Mouse (Mus musculus) liver, embryonic 15.5 days (tissue): ENCODE data around the gene Gadd45gip1. TPM values are rescaled to one million over a fixed set of nuclear protein-coding genes. Genes with fewer than 3 reads are reported as not detected.

Source experiments
- ATAC-seq: fragments of 200-750 bp; cut with Nextera tagmentation; 2 replicates; pipeline ENCODE4 v1.8.0; 2017; ENCODE audit warnings: moderate number of reproducible peaks, mild to moderate bottlenecking, moderate library complexity; ENCODE audit not compliant: insufficient read depth
- H3K27ac ChIP-seq: fragments of 300-500 bp; sonication (generic); replicated peaks from 2 replicates; pipeline ENCODE4 v1.5.1; 2015; ENCODE audit warnings: mild to moderate bottlenecking, inconsistent platforms
- H3K27me3 ChIP-seq: fragments of 300-500 bp; sonication (generic); 2 replicates; pipeline ENCODE4 v1.6.1; 2015; ENCODE audit warnings: mild to moderate bottlenecking, inconsistent platforms
- H3K36me3 ChIP-seq: fragments of 300-500 bp; sonication (generic); replicated peaks from 2 replicates; pipeline ENCODE4 v1.6.1; 2015; ENCODE audit warnings: moderate library complexity, mild to moderate bottlenecking, inconsistent platforms
- H3K4me1 ChIP-seq: fragments of 300-500 bp; sonication (generic); replicated peaks from 2 replicates; pipeline ENCODE4 v1.6.1; 2015; ENCODE audit warnings: inconsistent platforms
- H3K4me2 ChIP-seq: fragments of 300-500 bp; sonication (generic); 2 replicates; pipeline ENCODE4 v1.6.1; 2015; ENCODE audit warnings: moderate library complexity, mild to moderate bottlenecking, inconsistent platforms
- H3K4me3 ChIP-seq: fragments of 300-500 bp; sonication (generic); replicated peaks from 2 replicates; pipeline ENCODE4 v1.5.1; 2015; ENCODE audit warnings: mild to moderate bottlenecking, inconsistent platforms
- H3K9ac ChIP-seq: fragments of 300-500 bp; sonication (generic); 2 replicates; pipeline ENCODE4 v1.6.1; 2015; ENCODE audit warnings: moderate library complexity, mild to moderate bottlenecking, inconsistent platforms
- H3K9me3 ChIP-seq: fragments of 300-500 bp; sonication (generic); replicated peaks from 2 replicates; pipeline ENCODE4 v1.6.1; 2016; ENCODE audit warnings: inconsistent platforms
- WGBS: fragments of 180-500 bp; shearing (Covaris S2); methylation state at CpG from one replicate; pipeline ENCODE4 v1.1.7; 2015; ENCODE audit warnings: mixed read lengths; ENCODE audit not compliant: insufficient replicate concordance; 5-methylcytosine and 5-hydroxymethylcytosine counted together
- polyA plus RNA-seq: library from polyadenylated mRNA; unstranded; fragments of >200 nt; fragmentation: Nextera tagmentation; extraction: Ambion mirVana; gene quantifications from 2 replicates; pipeline ENCODE4 v1.2.1, GENCODE M21; 2015

The Gadd45gip1 gene
- polyA plus RNA-seq, 1 experiment from 2014 or later, result 44.9 TPM

GRCm38 (mm10) chr8:84787523-84788302, 43.6 kb upstream of the Gadd45gip1 start:
- Histone ChIP-seq H3K4me3 (no peak overlapping the region), H3K27ac (no peak overlapping the region), H3K4me2 (no peak overlapping the region), H3K4me1 (peaks cover 23% of the 10 kb centered on the region), H3K9ac (no peak overlapping the region), H3K9me3 (no peaks in the 10 kb centered on the region), H3K27me3 (peaks cover 83% of the 10 kb centered on the region), H3K36me3 (no peaks in the 10 kb centered on the region)
- no peak for ATAC-seq
- WGBS, result 37% methylated on average over 14 of the region's 14 CpGs

- H3K4me2 ChIP-seq, result no peak overlapping the region
- peaks cover 79% of the 10 kb centered on the region for H3K27me3 ChIP-seq
- WGBS, result 43% methylated on average over 11 of the region's 11 CpGs
- H3K4me3 ChIP-seq, result no peak overlapping the region
- no peak overlapping the region for H3K9ac ChIP-seq
- H3K36me3 ChIP-seq, result no peaks in the 10 kb centered on the region
- ATAC-seq, result no peak
- H3K9me3 ChIP-seq, result no peaks in the 10 kb centered on the region
- H3K27ac ChIP-seq, result no peak overlapping the region
- peaks cover 26% of the 10 kb centered on the region for H3K4me1 ChIP-seq
Observed at GRCm38 (mm10) chr8:84788896-84789295, 42.4 kb upstream of the Gadd45gip1 start.

GRCm38 (mm10) chr8:84789345-84789744, 42.0 kb upstream of the Gadd45gip1 start:
- no peak overlapping the region for H3K4me2 ChIP-seq
- 47% methylated on average over 5 of the region's 5 CpGs for WGBS
- no peak overlapping the region for H3K27ac ChIP-seq
- ATAC-seq, result no peak
- H3K4me3 ChIP-seq, result no peak overlapping the region
- no peaks in the 10 kb centered on the region for H3K36me3 ChIP-seq
- H3K4me1 ChIP-seq, result peaks cover 25% of the 10 kb centered on the region
- no peaks in the 10 kb centered on the region for H3K9me3 ChIP-seq
- H3K27me3 ChIP-seq, result peaks cover 76% of the 10 kb centered on the region
- no peak overlapping the region for H3K9ac ChIP-seq

GRCm38 (mm10) chr8:84789855-84790486, 41.4 kb upstream of the Gadd45gip1 start:
- peaks cover 76% of the 10 kb centered on the region for H3K27me3 ChIP-seq

GRCm38 (mm10) chr8:84790537-84790936, 40.8 kb upstream of the Gadd45gip1 start:
- no peak overlapping the region for H3K9ac ChIP-seq
- 66% methylated on average over 2 of the region's 2 CpGs for WGBS
- no peaks in the 10 kb centered on the region for H3K36me3 ChIP-seq
- no peaks in the 10 kb centered on the region for H3K9me3 ChIP-seq
- H3K4me3 ChIP-seq, result no peak overlapping the region
- H3K4me1 ChIP-seq, result peaks cover 17% of the 10 kb centered on the region
- no peak overlapping the region for H3K27ac ChIP-seq
- H3K4me2 ChIP-seq, result no peak overlapping the region
- H3K27me3 ChIP-seq, result peaks cover 76% of the 10 kb centered on the region
- no peak for ATAC-seq

More at GRCm38 (mm10) chr8:84789855-84790486, 41.4 kb upstream of the Gadd45gip1 start:
- Histone ChIP-seq H3K4me1 (peaks cover 19% of the 10 kb centered on the region), H3K36me3 (no peaks in the 10 kb centered on the region), H3K27ac (no peak overlapping the region), H3K4me2 (no peak overlapping the region), H3K9ac (no peak overlapping the region), H3K9me3 (no peaks in the 10 kb centered on the region), H3K4me3 (no peak overlapping the region)
- 73% methylated on average over 9 of the region's 9 CpGs for WGBS
- no peak for ATAC-seq

- WGBS, result 67% methylated on average over 12 of the region's 12 CpGs
- H3K27me3 ChIP-seq, result peaks cover 75% of the 10 kb centered on the region
- H3K4me1 ChIP-seq, result peaks cover 8% of the 10 kb centered on the region
- no peak overlapping the region for H3K9ac ChIP-seq
- H3K9me3 ChIP-seq, result no peaks in the 10 kb centered on the region
- H3K36me3 ChIP-seq, result no peaks in the 10 kb centered on the region
- no peak for ATAC-seq
- no peak overlapping the region for H3K27ac ChIP-seq
- H3K4me2 ChIP-seq, result no peak overlapping the region
- H3K4me3 ChIP-seq, result no peak overlapping the region
Observed at GRCm38 (mm10) chr8:84792429-84792947, 38.8 kb upstream of the Gadd45gip1 start.

GRCm38 (mm10) chr8:84793134-84793533, 38.2 kb upstream of the Gadd45gip1 start:
- WGBS, result 63% methylated on average over 9 of the region's 9 CpGs
- Histone ChIP-seq H3K27me3 (peaks cover 75% of the 10 kb centered on the region), H3K9ac (no peak overlapping the region), H3K4me3 (no peak overlapping the region), H3K27ac (no peak overlapping the region), H3K9me3 (no peaks in the 10 kb centered on the region), H3K4me1 (peaks cover 9% of the 10 kb centered on the region), H3K36me3 (no peaks in the 10 kb centered on the region), H3K4me2 (no peak overlapping the region)
- no peak for ATAC-seq

GRCm38 (mm10) chr8:84793791-84794485, 37.4 kb upstream of the Gadd45gip1 start:
- no peaks in the 10 kb centered on the region for H3K36me3 ChIP-seq
- no peak overlapping the region for H3K9ac ChIP-seq
- no peak overlapping the region for H3K4me2 ChIP-seq
- ATAC-seq, result no peak
- peaks cover 17% of the 10 kb centered on the region for H3K4me1 ChIP-seq
- no peaks in the 10 kb centered on the region for H3K9me3 ChIP-seq
- peaks cover 75% of the 10 kb centered on the region for H3K27me3 ChIP-seq
- 68% methylated on average over 13 of the region's 13 CpGs for WGBS
- H3K27ac ChIP-seq, result no peak overlapping the region
- H3K4me3 ChIP-seq, result no peak overlapping the region

GRCm38 (mm10) chr8:84794486-84794885, 36.8 kb upstream of the Gadd45gip1 start:
- no peak overlapping the region for H3K9ac ChIP-seq
- peaks cover 75% of the 10 kb centered on the region for H3K27me3 ChIP-seq
- H3K4me2 ChIP-seq, result no peak overlapping the region
- peaks cover 22% of the 10 kb centered on the region for H3K4me1 ChIP-seq
- no peaks in the 10 kb centered on the region for H3K9me3 ChIP-seq
- 70% methylated on average over 7 of the region's 7 CpGs for WGBS
- H3K27ac ChIP-seq, result no peak overlapping the region
- no peak for ATAC-seq
- no peak overlapping the region for H3K4me3 ChIP-seq
- H3K36me3 ChIP-seq, result no peaks in the 10 kb centered on the region

GRCm38 (mm10) chr8:84797256-84797797, 34.0 kb upstream of the Gadd45gip1 start:
- Histone ChIP-seq H3K36me3 (no peaks in the 10 kb centered on the region), H3K9me3 (no peaks in the 10 kb centered on the region)

GRCm38 (mm10) chr8:84797971-84798370, 33.4 kb upstream of the Gadd45gip1 start:
- Histone ChIP-seq H3K9ac (no peak overlapping the region), H3K4me2 (no peak overlapping the region), H3K4me1 (peaks cover 36% of the 10 kb centered on the region), H3K27me3 (peaks cover 91% of the 10 kb centered on the region), H3K36me3 (no peaks in the 10 kb centered on the region), H3K4me3 (no peak overlapping the region), H3K27ac (no peak overlapping the region), H3K9me3 (no peaks in the 10 kb centered on the region)
- 72% methylated on average over 6 of the region's 6 CpGs for WGBS
- ATAC-seq, result no peak

More at GRCm38 (mm10) chr8:84797256-84797797, 34.0 kb upstream of the Gadd45gip1 start:
- no peak overlapping the region for H3K27ac ChIP-seq
- no peak overlapping the region for H3K9ac ChIP-seq
- H3K4me2 ChIP-seq, result no peak overlapping the region
- 81% methylated on average over 15 of the region's 15 CpGs for WGBS
- H3K4me3 ChIP-seq, result no peak overlapping the region
- H3K27me3 ChIP-seq, result peaks cover 85% of the 10 kb centered on the region
- H3K4me1 ChIP-seq, result peaks cover 36% of the 10 kb centered on the region
- no peak for ATAC-seq
